Mouse (Mus musculus): ENCODE data around the gene Tmem116.

Gene Tmem116

DNA sequence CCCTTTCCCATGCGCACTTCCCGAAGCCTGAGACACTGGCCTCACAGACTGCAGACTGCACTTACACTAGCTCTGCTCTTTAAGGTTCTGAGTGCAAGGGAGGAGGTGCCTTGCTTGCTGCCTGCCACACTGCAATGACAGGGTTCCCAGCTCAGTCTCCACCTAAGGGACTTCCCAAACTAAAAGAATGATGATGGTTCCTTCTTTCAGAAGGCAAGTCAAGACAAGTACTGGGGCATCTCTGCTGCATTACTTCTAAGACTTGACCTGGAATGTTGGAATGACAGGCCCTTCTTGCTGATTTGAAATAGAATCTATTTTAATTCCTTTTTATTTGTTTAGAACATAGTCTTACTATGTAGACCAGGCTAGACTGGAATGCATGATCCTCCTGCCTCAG is 85.9 kb downstream of the Tmem116 start:
- DNase-seq (ENCODE audit: extremely low spot score) = no peak

DNA sequence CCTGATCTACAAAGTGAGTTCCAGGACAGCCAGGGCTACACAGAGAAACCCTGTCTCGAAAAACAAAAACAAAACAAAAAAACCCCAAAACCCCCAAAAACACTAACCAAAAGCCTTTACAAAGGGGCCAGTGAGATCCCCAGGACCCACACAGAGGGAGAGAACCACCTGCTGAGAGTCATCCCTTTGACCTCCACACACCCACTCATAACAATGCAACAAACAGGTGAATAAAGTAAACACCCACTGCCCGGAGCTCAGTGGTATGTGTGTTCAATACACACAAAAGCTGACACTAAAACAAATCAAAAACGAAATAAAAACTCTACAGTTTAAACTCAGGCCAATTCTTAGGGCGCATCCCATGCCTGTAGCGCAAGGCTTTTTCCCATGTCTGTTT is 88.4 kb downstream of the Tmem116 start:
- no peak for DNase-seq (ENCODE audit: extremely low spot score)

DNA sequence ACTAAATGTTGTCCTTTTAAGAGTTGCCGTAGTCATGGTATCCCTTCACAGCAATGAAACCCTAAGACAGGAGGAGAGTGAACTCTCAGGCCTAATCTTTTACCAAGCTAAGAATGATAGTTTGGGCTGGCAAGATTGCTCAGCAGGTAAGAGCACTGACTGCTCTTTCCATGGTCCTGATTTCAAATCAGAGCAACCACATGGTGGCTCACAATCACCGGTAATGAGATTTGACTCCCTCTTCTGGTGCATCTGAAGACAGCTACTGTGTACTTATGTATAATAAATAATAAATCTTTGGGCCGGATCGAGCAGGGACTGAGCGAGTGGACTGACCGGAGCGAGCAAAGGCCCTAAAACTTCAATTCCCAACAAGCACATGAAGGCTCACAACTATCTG is 89.5 kb downstream of the Tmem116 start:
- DNase-seq (ENCODE audit: extremely low spot score) = no peak

DNA sequence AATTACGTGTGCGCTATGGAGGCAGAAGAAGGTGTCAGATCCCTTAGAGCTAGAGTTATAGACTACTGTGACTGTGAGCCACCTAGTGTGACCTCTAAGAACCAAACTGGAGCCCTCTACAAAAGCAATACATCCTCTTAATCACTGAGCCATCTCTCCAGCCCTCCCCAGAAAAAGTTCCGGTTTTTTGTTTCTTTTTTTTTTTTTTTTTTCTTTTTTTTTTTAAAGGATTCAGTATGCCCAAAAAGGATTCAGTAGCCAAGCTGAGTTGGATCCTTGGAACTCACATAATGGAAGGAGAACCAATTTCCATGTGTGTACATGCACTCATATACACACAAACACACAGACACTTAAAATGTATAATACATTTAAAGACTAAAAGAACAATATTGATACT is 91.7 kb downstream of the Tmem116 start:
- DNase-seq (ENCODE audit: extremely low spot score) = no peak

DNA sequence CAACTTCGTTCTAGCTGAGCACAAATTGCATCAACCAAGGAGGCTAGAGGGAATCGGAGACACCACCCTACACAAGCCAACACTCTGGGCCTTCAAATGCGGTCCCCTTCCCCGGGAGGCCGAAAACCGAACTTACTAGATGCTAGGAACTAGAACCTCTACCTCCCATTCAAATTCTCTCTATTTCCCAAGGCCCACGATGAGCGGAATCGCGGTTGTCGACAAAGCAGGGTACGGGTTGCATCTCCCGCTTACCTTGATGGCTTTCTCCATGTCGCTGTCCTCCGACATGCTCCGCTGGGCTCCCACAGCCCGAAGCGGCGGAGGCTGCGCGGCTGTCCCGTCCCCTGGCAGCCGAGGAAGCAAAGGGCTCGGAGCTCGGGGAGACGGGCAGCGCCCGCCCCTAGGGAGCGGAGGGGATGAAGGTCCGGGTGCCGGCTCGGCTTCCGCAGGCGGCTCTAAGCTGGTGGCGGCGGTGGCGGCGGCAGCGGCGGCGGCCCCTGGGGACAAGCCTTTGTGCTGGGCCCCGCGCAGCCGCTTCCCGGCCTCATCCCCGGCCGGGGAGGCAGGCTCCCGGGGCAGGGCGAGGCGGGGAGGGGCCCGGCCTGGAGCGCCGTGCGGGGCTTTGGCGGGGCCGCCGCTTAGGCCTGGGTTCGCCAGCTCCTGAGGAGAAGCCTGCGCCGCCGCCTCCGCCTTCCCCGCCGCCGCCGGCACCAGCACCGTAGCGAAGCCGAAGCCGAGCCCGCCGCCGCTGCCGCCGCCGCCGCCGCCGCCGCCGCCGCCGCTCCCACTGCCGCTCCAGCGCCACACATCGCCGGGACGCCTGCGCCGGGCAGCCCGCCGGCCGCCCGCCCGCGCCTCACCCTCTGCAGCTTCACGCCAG is 93.5 kb downstream of the Tmem116 start, which contains the start of the genes Adam1a and Gm42878:
Gene Adam1a, minus strand, starts transcription at position 573 of the 883 bp plus-strand sequence.
Gene Gm42878, minus strand, starts transcription at position 573 of the 883 bp plus-strand sequence.
- no peak for DNase-seq (ENCODE audit: extremely low spot score)

DNA sequence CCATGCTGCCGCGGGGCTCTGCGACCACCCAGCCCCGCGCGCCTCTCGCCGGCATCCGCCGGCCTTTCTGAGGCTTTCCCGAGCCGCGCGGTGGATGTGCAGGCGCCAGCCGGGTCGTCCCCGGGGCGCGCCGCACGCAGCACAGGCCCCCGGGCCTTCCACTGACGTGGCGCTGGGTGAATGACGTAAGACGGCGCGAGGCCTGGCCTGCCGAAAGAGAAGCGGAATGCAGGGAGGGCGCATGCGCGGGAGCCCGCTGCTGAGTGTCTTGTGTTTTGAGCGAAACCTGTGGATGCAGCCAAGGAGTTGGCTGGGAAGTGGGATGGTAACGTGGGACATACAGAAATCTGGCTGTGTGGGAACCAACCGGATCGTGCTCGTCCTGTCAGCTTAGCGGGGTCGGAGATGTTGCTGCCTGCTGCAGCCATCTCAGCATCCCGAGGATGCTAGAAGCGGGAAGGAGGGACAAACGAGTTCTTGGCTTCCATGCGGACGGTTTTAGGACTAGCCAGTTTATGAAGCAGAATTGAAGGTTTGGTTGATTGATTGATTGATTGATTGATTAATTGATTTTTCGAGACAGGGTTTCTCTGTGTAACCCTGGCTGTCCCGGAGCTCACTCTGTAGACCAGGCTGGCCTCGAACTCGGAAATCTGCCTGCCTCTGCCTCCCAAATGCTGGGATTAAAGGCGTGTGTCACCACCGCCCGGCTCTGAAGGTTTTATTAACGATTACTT is 94.3 kb downstream of the Tmem116 start, which contains the start of gene Mapkapk5:
Gene Mapkapk5, minus strand, starts transcription at position 113 of the 737 bp plus-strand sequence.
- peak; percentile 97 for DNase-seq (ENCODE audit: extremely low spot score)

DNA sequence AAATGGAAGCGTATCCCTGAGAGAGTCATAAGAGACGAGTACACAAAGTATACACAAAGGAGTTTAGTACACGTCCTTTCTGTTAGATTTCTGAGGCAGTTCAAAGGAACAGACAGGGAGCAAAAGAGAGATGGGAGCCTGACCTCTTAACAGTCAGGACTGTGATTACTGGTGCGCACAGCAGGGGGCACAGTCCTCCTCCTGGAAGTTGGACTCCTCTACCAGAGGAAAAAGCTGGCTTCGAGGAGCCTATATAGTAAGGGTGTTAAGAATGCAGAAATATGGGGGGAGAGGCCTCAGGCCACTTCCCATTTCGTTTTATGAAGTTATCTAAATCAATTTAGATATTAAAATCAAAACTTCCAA is 94.8 kb downstream of the Tmem116 start:
- peak; percentile 52 for DNase-seq (ENCODE audit: extremely low spot score)

DNA sequence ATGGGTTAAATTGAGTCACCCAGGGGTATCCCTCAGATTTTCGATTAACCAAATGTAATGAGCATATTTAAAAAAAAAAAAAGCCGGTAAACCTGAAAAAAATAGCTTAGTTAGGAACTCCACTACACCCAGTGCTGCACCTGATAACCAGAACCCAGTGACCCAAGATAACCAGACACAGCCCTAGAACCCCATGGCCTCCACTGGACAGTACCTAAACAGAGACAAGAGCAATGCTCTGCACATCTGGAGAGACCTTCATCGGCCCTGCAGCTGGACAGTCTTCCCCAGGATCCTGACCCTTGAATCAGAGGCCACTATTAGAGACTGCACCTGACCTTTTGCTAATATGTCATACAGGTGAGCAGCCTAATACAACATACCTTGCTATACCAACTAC is 95.4 kb downstream of the Tmem116 start:
- DNase-seq (ENCODE audit: extremely low spot score) = no peak

DNA sequence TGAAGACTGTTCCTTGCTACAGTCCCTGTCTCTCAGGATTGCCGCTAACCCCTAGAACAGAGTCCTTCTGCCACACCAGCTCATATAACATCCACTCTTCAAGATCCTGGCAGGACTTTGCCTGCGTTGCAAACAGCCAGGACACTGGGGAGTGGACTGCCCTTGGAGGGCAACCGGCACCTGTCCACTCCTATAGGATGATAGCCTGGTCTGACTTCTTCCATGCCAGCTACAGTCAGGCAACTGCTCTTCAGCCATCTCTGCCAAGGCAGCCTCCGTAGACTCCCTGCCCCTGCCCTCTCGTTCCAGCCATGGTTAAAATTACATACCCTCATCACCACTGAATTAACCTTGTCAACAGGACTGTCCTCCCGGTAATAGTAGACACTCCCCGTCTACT is 97.5 kb downstream of the Tmem116 start:
- no peak for DNase-seq (ENCODE audit: extremely low spot score)

DNA sequence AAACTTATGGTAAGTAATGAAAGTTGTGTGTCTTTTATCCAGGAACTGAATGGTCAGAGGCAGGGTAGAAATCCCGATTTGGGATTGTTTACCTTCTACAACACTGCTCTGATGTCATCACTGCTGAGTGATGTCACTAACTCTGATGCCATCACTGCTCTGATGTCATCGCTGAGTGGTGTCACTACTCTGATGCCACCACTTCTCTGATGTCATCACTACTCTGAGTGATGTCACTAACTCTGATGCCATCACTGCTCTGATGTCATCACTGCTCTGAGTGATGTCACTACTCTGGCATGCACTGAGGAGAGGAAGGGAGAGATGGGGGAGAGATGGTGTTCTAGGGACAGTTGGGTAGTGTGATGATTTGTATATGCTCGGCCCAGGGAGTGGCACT is 110.7 kb downstream of the Tmem116 start:
- DNase-seq (ENCODE audit: extremely low spot score) = no peak

DNA sequence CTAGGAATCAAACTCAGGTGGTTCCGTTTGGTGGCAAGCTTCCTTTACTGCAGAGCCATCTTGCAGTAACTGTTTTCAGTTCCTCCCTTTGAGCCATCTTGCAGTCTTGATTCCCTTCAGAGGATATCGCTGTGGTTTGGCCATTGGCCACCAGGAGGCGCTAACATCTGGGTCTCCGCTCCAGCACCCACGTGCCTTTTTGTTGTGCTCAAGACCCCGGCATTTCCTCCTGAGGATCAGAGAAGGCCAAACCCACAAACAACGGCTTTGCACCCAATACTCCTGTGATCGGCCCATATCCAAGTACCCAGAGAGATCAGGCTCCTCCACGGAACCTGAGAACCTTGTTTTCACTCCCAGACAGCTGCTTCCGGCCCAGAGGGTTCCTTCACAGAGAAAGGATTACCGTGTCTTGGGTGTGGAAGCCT is 112.8 kb downstream of the Tmem116 start:
- DNase-seq (ENCODE audit: extremely low spot score) = peak; percentile 91

DNA sequence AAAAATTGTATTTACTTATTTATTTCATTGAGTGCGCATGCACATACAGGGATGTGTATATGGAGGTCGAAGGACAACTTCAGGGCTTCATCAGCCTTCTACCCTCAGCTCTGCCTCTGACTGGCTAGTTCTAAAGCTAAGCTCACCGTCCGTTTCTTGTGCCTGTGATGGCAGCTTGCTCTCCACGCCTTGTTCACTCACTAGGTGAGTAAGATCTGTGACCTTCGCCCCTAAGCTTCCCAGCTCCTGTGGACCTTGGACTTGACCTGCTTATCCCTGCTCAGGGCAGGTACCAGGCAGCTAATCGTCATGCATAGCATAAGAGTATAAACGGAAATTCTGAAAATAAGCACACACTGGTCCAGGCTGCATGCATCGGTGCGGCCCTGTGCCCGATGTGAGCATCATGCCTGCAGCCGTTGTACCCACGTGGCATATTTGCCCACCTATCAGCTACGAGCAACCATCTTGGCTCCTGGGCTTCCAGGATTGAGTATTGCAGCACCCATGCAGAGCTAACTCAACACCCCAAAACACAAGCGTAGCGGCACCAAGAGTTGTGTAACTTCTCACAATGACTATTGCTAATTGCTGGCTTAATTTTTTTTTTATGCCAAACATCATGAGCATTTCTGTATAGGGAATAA is 114.5 kb downstream of the Tmem116 start:
- DNase-seq (ENCODE audit: extremely low spot score) = no peak

DNA sequence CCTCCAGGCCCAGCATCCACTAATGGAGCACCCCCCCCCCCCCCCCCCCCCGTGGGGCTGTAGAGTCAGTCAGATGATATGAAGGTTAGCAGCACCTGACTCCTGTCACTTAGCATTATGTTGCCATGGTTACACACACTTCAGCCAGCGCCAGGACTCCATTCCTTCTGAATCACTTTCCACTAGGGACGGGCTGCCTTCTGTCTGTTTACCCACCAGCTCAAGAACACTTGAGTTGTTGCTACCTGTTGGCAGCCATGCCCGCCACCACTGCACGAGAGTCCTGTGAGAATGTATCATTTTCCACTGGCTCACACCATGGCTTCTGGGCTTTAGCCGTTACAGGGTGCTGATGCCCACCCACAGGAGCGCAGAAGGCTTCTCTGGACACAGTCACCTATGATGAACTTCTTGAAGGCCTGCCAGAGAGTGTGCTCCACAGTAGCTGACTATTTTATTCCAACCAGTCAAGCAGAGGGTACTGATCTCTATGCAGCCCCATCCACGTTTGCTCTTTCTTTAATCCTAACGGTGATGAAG is 118.3 kb downstream of the Tmem116 start:
- DNase-seq (ENCODE audit: extremely low spot score) = no peak

DNA sequence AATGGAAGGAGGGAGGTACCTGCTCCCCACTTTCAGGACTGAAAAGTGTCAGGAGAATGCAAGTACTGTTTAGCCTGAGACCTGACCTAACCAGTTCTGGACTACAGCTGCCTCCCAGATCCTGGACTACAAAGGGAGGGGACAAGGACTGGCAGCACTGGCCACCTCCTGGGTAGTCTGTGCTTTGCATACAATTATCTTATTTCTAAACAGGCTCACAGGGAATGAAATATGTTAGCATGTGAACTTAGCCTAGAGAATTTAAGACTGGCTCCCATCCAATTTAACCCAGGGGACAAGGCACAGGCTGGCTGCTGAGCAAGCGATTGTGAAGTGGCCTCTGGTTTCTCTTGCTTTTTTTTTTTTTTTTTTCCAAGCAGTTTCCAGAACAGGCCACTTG is 119.1 kb downstream of the Tmem116 start:
- DNase-seq (ENCODE audit: extremely low spot score) = no peak

All from embryo, embryonic 9.5 days (tissue).